Mouse (Mus musculus): ENCODE results near the gene Amt.
"Not testable (repeated sequence)": the region's sequence is repeated elsewhere in the genome, so short reads cannot be mapped to it uniquely, and the experiment has no call there.

The Amt gene

GRCm38 (mm10) chr9:108280071-108280828, 16.4 kb upstream of the Amt start:
- peak; percentile 72 to 74 for DNase-seq (ENCODE audit: low spot score in 2 of 2)

GRCm38 (mm10) chr9:108284410-108284809, 12.2 kb upstream of the Amt start:
- peak in 1 of 2 experiments; percentile 36 for DNase-seq (ENCODE audit: low spot score in 2 of 2)

GRCm38 (mm10) chr9:108287526-108288238, 9.0 kb upstream of the Amt start:
- DNase-seq (ENCODE audit: low spot score in 2 of 2) = not testable (repeated sequence)

DNA sequence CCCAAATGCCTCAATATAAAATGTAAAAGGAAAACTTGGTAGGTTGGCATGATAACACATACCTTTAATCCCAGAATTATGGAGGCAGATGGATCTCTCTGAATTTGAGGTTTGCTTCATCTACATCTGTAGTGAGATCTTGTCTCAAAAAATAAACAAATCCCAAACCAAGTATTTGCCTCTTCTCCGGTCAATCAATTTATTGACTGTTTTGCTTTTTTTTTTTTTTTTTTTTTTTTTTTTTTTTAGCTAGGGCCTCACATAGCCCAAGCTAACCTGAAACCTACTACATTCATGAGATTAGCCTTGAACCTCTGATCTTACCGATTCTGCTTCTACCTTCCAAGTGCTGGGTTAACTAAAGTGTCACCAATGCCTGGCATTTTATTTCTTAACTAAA, 7.3 kb upstream of the Amt start:
- no peak for DNase-seq (ENCODE audit: low spot score in 2 of 2)

DNA sequence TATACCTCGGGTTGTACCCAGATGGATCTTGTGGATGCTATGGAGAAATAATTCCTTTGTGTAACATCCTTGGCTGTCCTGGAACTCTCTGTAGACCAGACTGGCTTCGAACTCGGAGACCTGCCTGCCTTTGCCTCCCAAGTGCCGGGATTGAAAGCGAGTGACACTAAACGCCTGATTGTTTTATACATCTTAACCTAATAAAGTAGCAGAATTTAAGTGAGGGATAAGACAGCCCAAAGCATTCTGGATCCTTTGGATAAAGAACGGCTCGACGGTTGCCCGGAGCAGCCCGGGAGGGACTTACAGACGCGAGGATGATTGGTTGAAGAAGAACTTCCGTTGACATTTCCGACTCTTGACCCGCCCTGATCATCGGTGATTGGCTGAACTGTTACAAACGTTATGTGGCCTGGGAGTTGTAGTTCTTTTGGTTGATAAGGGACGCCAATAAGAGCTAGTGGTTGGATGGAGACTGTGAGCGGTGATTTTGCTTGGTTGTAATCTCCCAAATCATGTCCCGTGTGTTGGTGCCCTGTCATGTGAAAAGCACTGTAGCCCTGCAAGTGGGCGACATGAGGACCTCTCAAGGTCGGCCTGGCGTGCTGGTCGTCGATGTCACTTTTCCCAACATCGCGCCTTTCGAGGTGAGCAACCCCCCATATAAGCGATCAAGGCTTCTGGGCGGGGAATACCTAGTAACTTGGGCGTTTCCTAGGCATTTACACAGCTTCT, 6.5 kb upstream of the Amt start, which contains the start of gene Nicn1:
Gene Nicn1 (plus strand): TSS at position 414 of the 735 bp plus-strand sequence.
- peak; percentile 84 to 88 for DNase-seq (ENCODE audit: low spot score in 2 of 2)

DNA sequence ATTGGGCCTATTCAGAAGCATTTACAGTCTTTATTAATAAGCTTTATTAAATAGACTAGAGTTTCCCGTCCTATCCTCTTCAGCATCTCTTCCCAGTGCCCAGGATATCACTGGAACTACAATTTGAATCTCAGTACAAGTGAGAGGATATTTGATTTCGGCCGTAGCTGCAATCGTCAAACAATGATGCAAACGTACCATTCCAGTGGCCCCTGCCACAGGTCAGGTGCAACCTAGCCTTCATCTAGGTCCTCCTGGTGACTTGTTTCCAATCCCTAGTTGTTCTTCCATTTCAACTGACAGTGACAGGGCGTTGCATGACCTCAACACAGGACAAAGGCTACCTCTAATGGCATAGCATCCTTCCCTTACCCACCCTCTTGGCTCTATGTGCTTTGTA, 5.9 kb upstream of the Amt start:
- DNase-seq (ENCODE audit: low spot score in 2 of 2) = no peak

DNA sequence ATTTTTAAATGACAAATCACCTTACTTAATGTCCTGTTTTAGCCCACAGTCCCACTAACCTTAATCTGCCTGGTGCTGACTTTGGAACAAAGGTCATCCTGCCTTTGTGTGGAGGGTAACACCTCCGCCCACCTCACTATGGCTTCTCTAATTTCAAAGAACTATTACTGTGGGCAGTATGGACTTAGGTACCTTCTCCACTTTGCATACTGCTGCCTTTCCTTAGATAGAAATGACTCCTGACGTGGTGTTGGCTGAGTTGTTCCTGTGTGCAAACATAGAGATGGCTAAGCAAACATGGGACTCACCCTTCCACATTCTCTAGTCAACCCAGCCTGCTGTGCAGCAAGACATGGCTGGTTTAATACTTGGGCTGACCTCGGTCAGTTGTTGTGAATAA, 5.2 kb downstream of the Amt start:
- DNase-seq (ENCODE audit: low spot score in 2 of 2) = no peak

DNA sequence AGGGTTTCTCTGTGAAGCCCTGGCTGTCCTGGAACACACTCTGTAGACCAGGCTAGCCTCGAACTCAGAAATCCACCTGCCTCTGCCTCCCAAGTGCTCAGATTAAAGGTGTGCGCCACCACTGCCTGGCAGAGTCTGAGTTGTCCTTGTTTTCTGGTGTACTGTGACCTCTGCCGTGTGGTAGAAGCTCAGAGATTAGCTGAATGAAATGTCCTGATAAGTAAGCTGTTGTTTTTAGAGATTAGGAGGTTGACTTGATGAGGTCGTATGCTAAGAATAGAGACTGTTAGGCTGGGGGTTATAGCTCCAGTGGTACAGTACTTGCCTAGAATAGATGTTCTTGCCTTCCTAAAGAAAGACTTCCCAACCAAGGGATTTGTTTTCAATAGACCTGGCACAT, 8.1 kb downstream of the Amt start:
- DNase-seq (ENCODE audit: low spot score in 2 of 2) = no peak

GRCm38 (mm10) chr9:108305170-108305569, 8.5 kb downstream of the Amt start:
- no peak for DNase-seq (ENCODE audit: low spot score in 2 of 2)

DNA sequence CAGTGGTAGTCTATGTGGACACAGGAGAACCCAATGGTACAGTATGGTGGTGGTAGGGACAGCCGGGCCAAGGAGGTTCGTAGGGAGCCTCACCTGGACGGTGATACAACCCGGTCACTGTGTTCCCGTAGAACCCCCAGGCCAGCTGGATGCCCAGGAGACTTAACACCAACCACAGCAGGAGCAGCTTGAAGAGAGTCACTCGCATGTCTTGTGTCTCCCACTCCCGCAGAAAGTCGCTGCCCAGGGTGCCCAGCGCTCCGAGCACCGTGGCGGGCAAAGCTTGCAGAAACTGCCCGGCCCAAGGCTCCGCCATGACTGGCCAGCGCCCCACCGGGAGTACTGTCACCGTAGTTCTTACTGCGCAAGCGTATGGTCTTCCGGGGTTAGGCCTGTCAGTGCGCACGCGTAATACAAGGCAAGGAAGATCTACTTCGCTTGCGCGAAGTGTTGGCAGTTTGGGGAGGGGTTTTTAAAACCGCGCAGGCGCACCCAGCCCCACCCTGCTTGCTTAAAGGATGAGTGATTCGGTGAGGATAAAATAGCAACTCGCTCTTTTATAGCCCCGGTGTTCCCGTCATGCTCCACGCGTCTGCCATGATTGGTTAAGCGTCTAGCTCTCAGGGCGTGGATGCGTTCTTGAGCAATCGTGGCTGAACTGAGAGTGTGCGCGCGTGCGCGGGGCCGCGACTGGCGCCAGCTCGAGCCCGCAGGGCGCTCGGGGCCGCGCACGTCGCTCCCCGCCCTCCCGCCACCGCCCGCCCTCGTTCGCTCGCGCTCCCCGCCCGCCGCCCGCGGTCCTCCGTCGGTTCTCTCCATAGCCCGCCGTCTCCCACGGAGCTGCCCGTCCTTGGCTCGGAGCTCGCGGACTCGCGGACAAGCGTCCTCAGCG, 9.2 kb downstream of the Amt start, which contains the start of the genes Rhoa and Tcta:
Gene Rhoa (plus strand): TSS at position 501 of the 892 bp plus-strand sequence.
Gene Tcta (minus strand): TSS at position 532 of the 892 bp plus-strand sequence.
- peak; percentile 95 to 98 for DNase-seq (ENCODE audit: low spot score in 2 of 2)

- peak; percentile 75 to 79 for DNase-seq (ENCODE audit: low spot score in 2 of 2)
Observed at GRCm38 (mm10) chr9:108306571-108306980, 9.9 kb downstream of the Amt start.

DNA sequence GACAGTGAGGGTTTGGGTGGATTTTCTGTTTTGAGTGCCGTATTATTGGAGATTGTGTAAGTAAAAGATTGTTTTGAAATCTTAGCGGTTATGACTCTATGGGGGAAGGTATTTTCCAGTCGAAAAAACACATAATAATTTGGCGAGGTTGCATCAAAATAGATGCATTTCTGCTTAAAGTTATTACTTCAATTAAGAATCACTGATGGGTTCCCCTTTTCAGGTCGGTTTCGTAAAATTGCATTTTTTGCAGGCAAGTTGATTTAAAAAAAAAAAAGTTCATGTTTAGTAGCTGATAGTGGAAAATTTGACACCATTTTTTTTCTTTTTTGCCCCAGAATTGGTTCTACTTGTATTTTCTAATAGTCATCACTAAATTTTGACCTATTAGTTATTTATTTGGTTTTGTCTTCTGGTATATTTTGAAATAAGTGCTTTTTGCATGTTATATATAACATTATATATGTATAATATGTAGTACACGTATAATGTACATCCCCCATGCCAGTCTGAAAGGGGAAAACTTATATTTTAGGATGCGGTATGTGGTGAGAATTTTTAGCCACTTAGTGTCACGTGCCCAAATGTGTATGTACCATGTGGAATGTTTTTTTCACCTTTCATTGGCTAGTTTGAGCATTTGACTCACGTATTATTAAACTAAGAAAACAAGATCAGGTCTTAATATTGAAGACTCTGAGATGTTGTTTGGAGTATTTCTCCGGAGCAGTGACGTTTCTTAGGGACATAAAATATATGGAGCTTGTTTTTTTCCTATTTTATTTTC, 10.6 kb downstream of the Amt start:
- no peak for DNase-seq (ENCODE audit: low spot score in 2 of 2)

DNA sequence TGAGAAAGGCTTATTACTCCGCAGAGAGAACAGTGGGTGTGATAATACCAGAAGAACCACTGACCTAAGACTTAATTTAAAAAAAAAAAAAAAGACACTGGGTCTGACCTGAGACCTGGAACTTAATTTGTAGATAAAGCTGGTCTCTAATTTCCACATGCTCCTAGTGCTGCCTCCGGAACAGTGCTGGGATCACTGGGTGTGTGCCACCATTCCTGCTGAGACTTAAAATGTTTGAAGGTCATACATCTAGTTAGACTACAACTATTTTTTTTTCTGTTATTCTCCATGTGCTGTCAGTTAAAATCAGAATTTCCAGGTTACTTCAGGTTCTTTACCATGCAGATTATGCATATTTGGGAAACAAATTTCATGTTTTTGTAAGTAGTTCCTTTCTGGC, 11.5 kb downstream of the Amt start:
- no peak for DNase-seq (ENCODE audit: low spot score in 2 of 2)

DNA sequence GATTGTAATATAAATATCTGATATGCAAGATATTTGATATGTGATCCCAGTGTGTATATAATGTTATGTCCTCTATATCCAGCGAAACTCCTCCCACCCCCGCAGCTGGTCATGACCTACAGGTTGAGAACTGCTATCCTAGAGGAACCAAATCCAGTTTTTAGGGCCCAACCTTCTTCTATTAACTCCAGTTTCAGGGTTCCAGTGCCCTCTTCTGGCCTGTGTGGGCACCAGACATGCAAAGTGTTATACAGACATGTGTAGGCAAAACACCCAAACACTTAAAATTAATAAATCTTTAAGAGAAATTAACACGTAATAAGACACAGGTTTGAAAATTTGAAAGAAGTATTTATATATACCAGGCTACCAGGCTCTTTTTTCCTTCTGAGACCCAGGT, 20.9 kb downstream of the Amt start:
- no peak for DNase-seq (ENCODE audit: low spot score in 2 of 2)

- no peak for DNase-seq (ENCODE audit: low spot score in 2 of 2)
Observed at GRCm38 (mm10) chr9:108318462-108318861, 21.8 kb downstream of the Amt start.

DNA sequence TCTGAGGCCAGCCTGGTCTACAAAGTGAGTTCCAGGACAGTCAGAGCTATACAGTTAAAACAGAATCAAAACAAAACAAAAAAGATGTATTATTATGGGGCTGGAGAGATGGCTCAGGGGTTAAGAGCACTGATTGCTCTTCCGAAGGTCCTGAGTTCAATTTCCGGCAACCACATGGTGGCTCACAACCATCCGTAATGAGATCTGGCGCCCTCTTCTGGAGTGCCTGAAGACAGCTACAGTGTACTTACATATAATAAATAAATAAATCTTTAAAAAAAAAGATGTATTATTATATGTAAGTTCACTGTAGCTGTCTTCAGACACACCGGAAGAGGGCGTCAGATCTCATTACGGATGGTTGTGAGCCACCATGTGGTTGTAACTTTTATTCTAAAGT, 25.4 kb downstream of the Amt start:
- DNase-seq (ENCODE audit: low spot score in 2 of 2) = not testable (repeated sequence)

DNA sequence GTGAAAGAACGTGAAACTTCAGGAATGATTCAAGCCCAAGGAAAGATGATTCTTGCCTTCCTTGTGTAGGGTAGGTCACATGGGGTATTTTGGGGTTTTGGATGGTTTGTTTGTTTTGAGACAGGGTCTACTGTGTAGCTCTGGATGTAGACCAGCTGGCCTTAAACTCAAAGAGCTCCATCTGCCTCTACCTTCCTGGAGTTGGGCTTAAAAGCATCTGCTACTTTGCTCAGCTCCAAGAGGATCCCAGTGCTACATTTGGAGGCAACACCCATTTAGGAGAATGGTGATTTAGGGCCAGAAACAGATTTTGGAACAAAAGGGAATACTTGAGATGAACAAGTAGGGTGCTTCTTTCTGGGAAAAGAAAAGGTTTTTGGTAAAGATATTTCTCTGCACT, 28.1 kb downstream of the Amt start:
- no peak for DNase-seq (ENCODE audit: low spot score in 2 of 2)

DNA sequence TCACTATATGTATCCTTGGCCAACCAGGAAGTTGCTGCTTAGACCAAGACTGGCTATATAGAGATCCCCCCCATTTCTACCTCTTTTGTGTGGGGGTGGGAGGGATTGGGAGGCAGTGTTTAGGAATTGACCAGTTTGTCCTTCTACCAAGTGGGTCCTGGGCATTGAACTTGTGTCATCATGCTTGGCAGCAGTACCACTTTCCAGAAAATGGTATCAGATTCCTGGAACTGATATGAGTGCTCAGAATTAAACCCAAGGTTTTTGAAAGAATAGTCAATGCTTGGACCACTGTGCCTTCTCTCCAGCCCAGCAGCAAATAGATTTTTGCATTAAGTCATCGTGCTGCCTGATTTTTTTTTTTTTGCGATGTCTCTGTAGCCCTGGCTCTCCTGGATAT, 29.2 kb downstream of the Amt start:
- DNase-seq (ENCODE audit: low spot score in 2 of 2) = no peak

DNA sequence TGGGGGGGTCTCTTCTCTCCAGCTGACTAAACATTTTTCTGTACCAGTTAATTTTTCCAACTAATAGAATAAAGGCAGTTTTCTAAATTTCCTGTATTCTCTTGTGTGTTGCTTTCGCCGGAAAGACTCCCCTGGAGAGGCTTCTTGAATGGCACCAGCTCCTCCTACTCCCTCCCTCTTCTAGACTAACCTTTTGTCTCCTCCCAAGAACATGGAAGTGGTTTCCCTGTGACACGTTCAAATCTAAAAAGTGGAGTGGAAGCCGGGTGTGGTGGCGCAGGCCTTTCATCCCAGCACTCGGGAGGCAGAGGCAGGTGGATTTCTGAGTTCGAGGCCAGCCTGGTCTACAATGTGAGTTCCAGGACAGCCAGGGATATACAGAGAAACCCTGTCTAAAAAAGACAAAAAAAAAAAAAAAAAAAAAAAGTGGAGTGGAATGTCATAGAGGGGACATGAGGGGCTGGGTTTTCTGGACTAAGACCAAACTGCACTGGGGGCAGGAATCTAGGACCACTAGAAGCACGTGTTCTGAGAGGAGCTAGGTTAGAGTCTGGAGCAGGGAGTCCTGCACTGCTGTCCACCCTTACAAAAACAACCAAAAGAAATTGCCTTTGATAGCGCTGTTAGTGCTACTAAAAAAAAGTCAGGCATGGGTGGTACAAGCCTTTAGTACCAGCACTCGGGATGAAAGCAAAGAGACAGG, 41.3 kb downstream of the Amt start:
- DNase-seq (ENCODE audit: low spot score in 2 of 2) = no peak

DNA sequence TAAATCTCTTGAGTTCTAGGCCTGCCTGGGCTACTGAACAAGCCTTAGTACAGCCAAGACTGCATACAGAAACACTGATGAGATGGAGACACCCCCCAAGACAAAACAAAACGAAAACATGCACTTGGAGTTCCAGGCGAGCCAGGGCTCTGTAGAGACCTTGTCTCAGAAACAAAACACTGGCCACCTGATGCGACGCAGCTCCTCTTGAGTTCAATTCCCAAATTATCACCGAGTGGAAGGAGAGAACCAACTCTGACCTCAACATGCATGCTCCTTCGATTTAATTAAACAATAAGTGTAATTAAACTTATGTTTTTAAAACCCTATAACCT, 41.9 kb downstream of the Amt start:
- no peak for DNase-seq (ENCODE audit: low spot score in 2 of 2)

Data from urinary bladder, postnatal 4 days (tissue).